Mouse (Mus musculus) midbrain, embryonic 16.5 days (tissue): ENCODE results near the gene Pan3. TPM values are rescaled to one million over a fixed set of nuclear protein-coding genes. Genes with fewer than 3 reads are reported as not detected.
A peak's percentile ranks its signal among the peaks of the same experiment; 100 is the strongest.

Source experiments
- ATAC-seq: fragments of 200-750 bp; cut with Nextera tagmentation; 2 replicates; pipeline ENCODE4 v1.8.0; 2017; ENCODE audit warnings: moderate TSS enrichment
- H3K27ac ChIP-seq: fragments of 300-500 bp; sonication (generic); 2 replicates; pipeline ENCODE4 v1.5.1; 2014; ENCODE audit warnings: mild to moderate bottlenecking, low read length, mixed read lengths
- H3K27me3 ChIP-seq: fragments of 300-500 bp; sonication (generic); 2 replicates; pipeline ENCODE4 v1.6.1; 2014; ENCODE audit warnings: low read depth, low read length, mixed read lengths; ENCODE audit not compliant: control insufficient read depth, insufficient read depth
- H3K36me3 ChIP-seq: fragments of 300-500 bp; sonication (generic); 2 replicates; pipeline ENCODE4 v1.6.1; 2014; ENCODE audit warnings: mild to moderate bottlenecking, low read length, moderate library complexity, mixed read lengths; ENCODE audit not compliant: control insufficient read depth, insufficient read depth
- H3K4me1 ChIP-seq: fragments of 300-500 bp; sonication (generic); 2 replicates; pipeline ENCODE4 v1.6.1; 2014; ENCODE audit warnings: mild to moderate bottlenecking, low read length, mixed read lengths; ENCODE audit not compliant: control insufficient read depth, insufficient read depth
- H3K4me2 ChIP-seq: fragments of 300-500 bp; sonication (generic); 2 replicates; pipeline ENCODE4 v1.6.1; 2014; ENCODE audit warnings: mild to moderate bottlenecking, low read length, mixed read lengths
- H3K4me3 ChIP-seq: fragments of 300-500 bp; sonication (generic); 2 replicates; pipeline ENCODE4 v1.5.1; 2014; ENCODE audit warnings: low read depth, mild to moderate bottlenecking, low read length, moderate library complexity, mixed read lengths
- H3K9ac ChIP-seq: fragments of 300-500 bp; sonication (generic); 2 replicates; pipeline ENCODE4 v1.6.1; 2014; ENCODE audit warnings: low read depth, low read length, mixed read lengths
- H3K9me3 ChIP-seq: fragments of 300-500 bp; sonication (generic); replicated peaks from 2 replicates; pipeline ENCODE4 v1.6.1; 2014; ENCODE audit warnings: mild to moderate bottlenecking, low read length, mixed read lengths; ENCODE audit not compliant: control insufficient read depth, poor library complexity, severe bottlenecking
- WGBS: fragments of 180-500 bp; shearing (Covaris S2); extraction: QIAGEN DNeasy Blood & Tissue Kit; methylation state at CpG from one replicate; pipeline ENCODE4 v1.1.7; 2014; 5-methylcytosine and 5-hydroxymethylcytosine counted together
- polyA plus RNA-seq: library from polyadenylated mRNA; unstranded; fragments of >200 nt; fragmentation: Nextera tagmentation; extraction: Ambion mirVana; gene quantifications from 2 replicates; pipeline ENCODE4 v1.2.1, GENCODE M21; 2015

The Pan3 gene
- polyA plus RNA-seq, 1 experiment from 2014 or later, result 61.1 TPM

DNA sequence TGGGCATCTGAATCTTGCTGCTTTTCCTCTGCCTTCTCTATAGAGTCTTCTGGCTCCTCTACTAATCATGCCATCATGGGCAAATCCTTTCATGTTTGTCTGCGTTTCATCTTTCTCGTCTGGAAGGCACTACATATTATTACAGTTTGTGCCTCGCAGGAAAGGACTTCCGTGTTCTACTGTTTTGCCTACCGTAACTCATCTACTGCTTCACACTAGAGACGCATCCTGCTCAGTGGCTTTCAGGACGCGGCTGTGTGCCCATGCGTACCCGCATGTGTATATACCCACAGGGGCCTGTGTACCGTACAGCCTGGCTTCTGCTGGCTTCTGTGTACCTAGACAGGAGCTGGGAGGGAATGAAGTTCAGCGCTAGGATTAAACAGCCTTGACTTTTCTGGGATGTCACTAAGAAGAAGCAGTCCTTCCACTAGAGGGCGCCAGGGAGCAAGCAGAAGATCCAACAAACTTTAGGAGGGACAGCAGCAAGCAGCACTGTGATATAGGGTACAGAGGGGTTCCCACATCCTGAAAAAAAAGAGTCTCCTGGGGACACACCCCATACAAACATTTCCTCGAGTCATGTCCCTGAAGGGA, 153.8 kb downstream of the Pan3 start:
- 42% methylated on average over 14 of the region's 14 CpGs for WGBS
- Histone ChIP-seq H3K27ac (no peak overlapping the region), H3K9ac (no peak overlapping the region), H3K4me3 (no peak overlapping the region), H3K4me1 (no peaks in the 10 kb centered on the region), H3K4me2 (no peak overlapping the region; the same call in 1 of the 2 replicates), H3K36me3 (no peaks in the 10 kb centered on the region), H3K9me3 (no peaks in the 10 kb centered on the region), H3K27me3 (no peaks in the 10 kb centered on the region)
- ATAC-seq, result peak; percentile 25; the same call in 1 of the 2 replicates

DNA sequence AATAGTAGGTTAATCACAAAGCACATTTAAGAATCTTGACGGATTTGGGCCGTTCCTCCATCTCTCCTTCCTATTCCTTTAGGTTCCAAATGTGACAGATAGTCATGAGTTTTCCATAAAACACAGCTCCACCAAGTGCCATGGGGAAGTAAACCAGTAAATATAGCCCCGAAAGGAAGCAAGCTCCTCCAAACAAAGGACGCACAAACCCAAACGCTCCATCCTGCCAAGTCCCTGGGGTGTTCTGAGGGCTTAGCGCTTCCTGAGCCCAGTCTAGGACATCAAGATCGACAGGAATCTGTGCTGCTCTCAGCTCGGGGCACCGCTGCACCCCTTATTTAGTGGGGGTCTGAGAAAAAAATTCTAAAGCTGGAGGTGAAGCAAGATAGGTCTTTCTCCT, 154.7 kb downstream of the Pan3 start:
- no peak overlapping the region for H3K4me3 ChIP-seq
- no peaks in the 10 kb centered on the region for H3K9me3 ChIP-seq
- no peak overlapping the region for H3K27ac ChIP-seq
- no peak overlapping the region for H3K9ac ChIP-seq
- no peaks in the 10 kb centered on the region for H3K27me3 ChIP-seq
- H3K4me1 ChIP-seq, result no peaks in the 10 kb centered on the region
- ATAC-seq, result no peak
- 81% methylated on average over 9 of the region's 9 CpGs for WGBS
- no peak overlapping the region for H3K4me2 ChIP-seq
- no peaks in the 10 kb centered on the region for H3K36me3 ChIP-seq

DNA sequence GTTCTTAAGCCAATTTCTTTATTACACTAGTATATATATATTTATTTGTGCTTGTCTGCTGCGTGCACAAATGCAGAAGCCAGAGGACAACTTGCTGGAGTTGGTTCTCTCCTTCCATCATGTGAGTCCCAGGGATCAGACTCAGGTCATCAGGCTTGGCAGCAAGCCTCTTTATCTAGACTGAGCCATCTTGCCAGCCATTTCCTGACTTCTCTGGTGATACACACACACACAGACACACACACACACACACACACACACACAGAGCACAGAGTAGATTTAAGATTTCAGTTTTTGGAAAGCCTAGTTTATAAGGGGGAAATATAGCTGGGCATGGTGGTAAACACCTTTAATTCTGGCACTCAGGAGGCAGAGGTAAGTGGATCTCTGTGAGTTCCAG, 155.1 kb downstream of the Pan3 start:
- WGBS, result 68% methylated on average over 1 of the region's 1 CpGs
- H3K9ac ChIP-seq, result no peak overlapping the region
- no peak overlapping the region for H3K4me2 ChIP-seq
- no peaks in the 10 kb centered on the region for H3K4me1 ChIP-seq
- H3K27me3 ChIP-seq, result no peaks in the 10 kb centered on the region
- H3K27ac ChIP-seq, result no peak overlapping the region
- H3K4me3 ChIP-seq, result no peak overlapping the region
- H3K9me3 ChIP-seq, result no peaks in the 10 kb centered on the region
- no peak for ATAC-seq
- no peaks in the 10 kb centered on the region for H3K36me3 ChIP-seq

DNA sequence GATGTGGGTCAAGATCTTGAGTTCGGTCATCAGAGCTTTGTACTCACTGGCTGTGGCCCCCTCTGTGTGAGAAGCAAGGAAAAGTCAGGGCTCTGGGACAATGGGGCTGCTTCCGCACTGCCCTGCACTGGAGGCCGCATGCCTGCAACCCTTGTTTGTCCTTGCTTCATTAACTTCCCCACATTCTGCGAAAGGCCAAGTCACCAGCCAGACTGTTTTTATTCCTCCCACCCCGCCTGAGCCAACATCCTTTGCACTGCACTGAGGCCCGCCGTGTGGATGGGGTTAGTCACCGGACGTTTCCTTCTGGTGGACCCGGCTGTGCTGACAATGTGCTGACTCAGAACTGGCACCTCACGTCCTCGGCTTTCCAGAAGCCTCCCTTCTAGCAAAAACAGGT, 159.9 kb downstream of the Pan3 start:
- ATAC-seq, result no peak
- no peaks in the 10 kb centered on the region for H3K27me3 ChIP-seq
- no peaks in the 10 kb centered on the region for H3K36me3 ChIP-seq
- H3K27ac ChIP-seq, result no peak overlapping the region
- no peaks in the 10 kb centered on the region for H3K9me3 ChIP-seq
- H3K4me2 ChIP-seq, result no peak overlapping the region
- H3K4me1 ChIP-seq, result no peaks in the 10 kb centered on the region
- WGBS, result 67% methylated on average over 12 of the region's 12 CpGs
- no peak overlapping the region for H3K4me3 ChIP-seq
- no peak overlapping the region for H3K9ac ChIP-seq

DNA sequence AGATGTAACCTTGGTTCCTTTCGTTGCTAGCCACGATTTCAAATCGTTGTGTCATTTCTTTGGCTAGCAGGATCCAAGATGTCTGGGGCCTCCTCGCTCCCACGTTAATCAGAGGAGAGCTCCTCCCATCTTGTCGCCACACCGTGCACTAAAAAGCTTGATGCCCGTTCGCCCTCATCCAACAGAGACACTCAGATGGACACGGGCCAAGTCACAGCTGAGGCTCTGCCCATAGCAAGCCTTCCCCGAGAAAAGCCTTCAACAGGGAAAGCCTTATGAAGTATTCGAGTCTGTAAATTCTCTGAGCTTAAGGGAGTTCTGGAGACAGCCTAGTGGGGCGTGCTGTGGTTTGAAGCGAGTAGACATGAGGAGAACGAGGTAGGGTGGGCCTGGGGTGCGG, 167.9 kb downstream of the Pan3 start:
- no peaks in the 10 kb centered on the region for H3K27me3 ChIP-seq
- H3K36me3 ChIP-seq, result no peaks in the 10 kb centered on the region
- no peak overlapping the region for H3K9ac ChIP-seq
- no peaks in the 10 kb centered on the region for H3K9me3 ChIP-seq
- H3K4me2 ChIP-seq, result no peak overlapping the region; the same call in 1 of the 2 replicates
- H3K27ac ChIP-seq, result no peak overlapping the region
- 70% methylated on average over 16 of the region's 16 CpGs for WGBS
- ATAC-seq, result no peak
- H3K4me3 ChIP-seq, result no peak overlapping the region
- no peaks in the 10 kb centered on the region for H3K4me1 ChIP-seq

Other genes starting within 250 kb of the Pan3 start
- gene Gsx1, start 241.5 kb upstream of the Pan3 start, polyA plus RNA-seq, result 2.2 and 4.2 TPM in 2 replicates
- gene Pdx1, start 160.2 kb upstream of the Pan3 start, polyA plus RNA-seq, result not detected in 2 replicates
- gene Cdx2, start 122.9 kb upstream of the Pan3 start, polyA plus RNA-seq, result not detected in 2 replicates
- gene Urad, start 107.7 kb upstream of the Pan3 start, polyA plus RNA-seq, result not detected in 2 replicates
- gene Flt3, start 29.7 kb upstream of the Pan3 start, polyA plus RNA-seq, result 1.2 TPM in 2 replicates